Mouse (Mus musculus): ENCODE results near the gene Prune2. TPM values are rescaled to one million over a fixed set of nuclear protein-coding genes. Genes with fewer than 3 reads are reported as not detected.

Gene Prune2
- 15.1 and 17.4 TPM in 2 replicates for total RNA-seq (2014; rRNA removed)
- polyA plus RNA-seq (2015; fragmentation: Nextera tagmentation; extraction: Ambion mirVana): 12.4 and 14.1 TPM in 2 replicates

- under 1% methylated on average over 35 of the region's 36 CpGs for WGBS
- Histone ChIP-seq H3K4me2 (ENCODE audit: low read depth, low read length) (peak within 1 kb of the TSS; percentile 91), H3K27ac (no peak within 1 kb of the TSS), H3K4me1 (ENCODE audit: insufficient read depth, low read length) (peaks cover 6% of the 10 kb centered on the region), H3K9me3 (ENCODE audit: low read length) (no peaks in the 10 kb centered on the region), H3K27me3 (ENCODE audit: insufficient read depth, low read length) (no peaks in the 10 kb centered on the region; the same call in 1 of the 2 replicates), H3K4me3 (ENCODE audit: low read length) (peak within 1 kb of the TSS; percentile 41), H3K9ac (replicated peaks; ENCODE audit: low read length) (peak within 1 kb of the TSS; percentile 47), H3K36me3 (ENCODE audit: insufficient read depth, low read length) (no peaks in the 10 kb centered on the region)
- peak; percentile 92 for ATAC-seq
- peak; percentile 74 for DNase-seq (ENCODE audit: low spot score)
- TF ChIP-seq CTCF (IDR thresholded peaks at IDR 0.05; ENCODE audit: low read depth): no peak
These were observed at the start of gene Prune2 for GRCm38 (mm10) chr19:16955613-16956271. Prune2 (plus strand) TSS chr19:16956118.

- no peak overlapping the region for H3K4me3 ChIP-seq (ENCODE audit: low read length)
- no peaks in the 10 kb centered on the region for H3K9me3 ChIP-seq (ENCODE audit: low read length)
- H3K27ac ChIP-seq: no peak overlapping the region
- H3K9ac ChIP-seq (replicated peaks; ENCODE audit: low read length): no peak overlapping the region
- H3K4me2 ChIP-seq (ENCODE audit: low read depth, low read length): no peak overlapping the region
- H3K36me3 ChIP-seq (ENCODE audit: insufficient read depth, low read length): no peaks in the 10 kb centered on the region
- no peaks in the 10 kb centered on the region for H3K4me1 ChIP-seq (ENCODE audit: insufficient read depth, low read length)
- no peak for ATAC-seq
- 39% methylated on average over 5 of the region's 5 CpGs for WGBS
- no peaks in the 10 kb centered on the region for H3K27me3 ChIP-seq (ENCODE audit: insufficient read depth, low read length)
- no peak for TF ChIP-seq CTCF (IDR thresholded peaks at IDR 0.05; ENCODE audit: low read depth)
- peak; percentile 27 for DNase-seq (ENCODE audit: low spot score)
These were observed 44.4 kb upstream of the Prune2 start for GRCm38 (mm10) chr19:16911507-16911906.

DNA sequence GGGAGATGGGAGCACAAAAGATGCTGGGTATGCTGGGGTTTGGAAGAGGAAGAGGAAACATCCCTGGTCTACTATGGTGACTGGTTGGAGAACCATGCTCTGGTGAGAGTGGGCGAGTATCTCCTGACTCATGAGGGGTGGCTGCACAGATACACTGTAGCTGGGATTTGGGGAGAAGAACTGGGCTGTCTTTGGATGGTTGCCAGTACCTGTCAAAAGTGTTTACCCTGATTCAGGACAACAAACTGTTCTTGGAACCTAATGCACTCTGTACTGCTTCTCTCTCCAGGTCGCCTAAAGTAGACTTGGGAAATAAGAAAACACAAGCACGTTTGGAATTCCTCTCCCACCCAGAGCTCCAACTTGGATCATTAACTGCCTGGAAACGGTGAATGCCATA is 31.4 kb upstream of the Prune2 start:
- ATAC-seq (no peak), DNase-seq (ENCODE audit: low spot score) (no peak)
- Histone ChIP-seq H3K9ac (replicated peaks; ENCODE audit: low read length) (no peak overlapping the region), H3K36me3 (ENCODE audit: insufficient read depth, low read length) (no peaks in the 10 kb centered on the region), H3K9me3 (ENCODE audit: low read length) (no peaks in the 10 kb centered on the region), H3K4me1 (ENCODE audit: insufficient read depth, low read length) (no peaks in the 10 kb centered on the region), H3K27ac (no peak overlapping the region), H3K4me2 (ENCODE audit: low read depth, low read length) (no peak overlapping the region), H3K27me3 (ENCODE audit: insufficient read depth, low read length) (no peaks in the 10 kb centered on the region), H3K4me3 (ENCODE audit: low read length) (no peak overlapping the region)
- 67% methylated on average over 4 of the region's 4 CpGs for WGBS
- TF ChIP-seq CTCF (IDR thresholded peaks at IDR 0.05; ENCODE audit: low read depth): no peak

DNA sequence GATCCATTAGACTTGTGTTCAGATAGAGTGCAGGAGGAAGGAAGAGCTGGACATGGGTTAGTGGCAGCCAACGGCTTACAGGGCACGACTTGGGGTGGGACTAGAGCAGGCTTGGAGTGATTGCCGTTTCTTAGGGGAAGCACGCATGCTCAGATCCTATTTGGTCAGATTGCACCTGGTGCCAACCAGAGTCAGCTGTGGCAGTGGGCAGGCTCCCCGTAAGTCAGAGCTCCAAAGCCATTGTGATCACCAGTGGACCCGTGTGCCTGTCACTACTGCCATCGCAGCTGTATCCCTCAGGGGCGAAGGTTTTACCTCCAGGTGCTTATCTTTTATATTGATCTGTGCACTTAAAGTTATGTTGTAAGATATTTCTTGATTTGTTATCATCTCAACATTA is 21.3 kb upstream of the Prune2 start:
- TF ChIP-seq CTCF (IDR thresholded peaks at IDR 0.05; ENCODE audit: low read depth): no peak
- no peaks in the 10 kb centered on the region for H3K4me1 ChIP-seq (ENCODE audit: insufficient read depth, low read length)

DNA sequence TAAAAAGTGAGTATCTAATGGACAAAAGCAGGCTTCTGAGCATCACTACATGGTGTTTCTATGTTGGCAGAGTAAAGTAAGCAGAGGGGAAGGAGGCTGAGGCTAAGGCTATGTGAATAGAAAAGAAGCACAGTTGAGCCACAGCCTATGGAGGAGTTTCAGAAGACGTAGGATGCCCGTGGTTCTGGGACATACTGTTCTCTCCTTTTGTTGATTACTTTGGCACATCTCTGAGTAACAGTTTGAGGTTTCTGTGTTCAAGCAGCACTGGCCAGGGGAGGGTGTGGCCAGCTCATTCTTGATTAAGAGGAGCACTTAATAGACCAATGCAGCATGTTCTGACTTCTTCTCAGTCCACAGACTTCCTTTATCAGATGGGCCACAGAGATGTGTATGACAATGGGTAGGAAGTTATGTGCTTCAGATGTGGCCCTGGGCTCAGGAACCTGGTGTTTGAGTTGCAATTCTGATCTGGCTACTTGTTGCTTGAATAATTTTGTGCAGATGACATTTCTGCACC is 7.1 kb upstream of the Prune2 start:
- DNase-seq (ENCODE audit: low spot score) (no peak), ATAC-seq (no peak)
- Histone ChIP-seq H3K27ac (no peak overlapping the region), H3K4me3 (ENCODE audit: low read length) (no peak overlapping the region), H3K27me3 (ENCODE audit: insufficient read depth, low read length) (no peaks in the 10 kb centered on the region), H3K4me1 (ENCODE audit: insufficient read depth, low read length) (no peaks in the 10 kb centered on the region), H3K4me2 (ENCODE audit: low read depth, low read length) (no peak overlapping the region), H3K36me3 (ENCODE audit: insufficient read depth, low read length) (no peaks in the 10 kb centered on the region), H3K9ac (replicated peaks; ENCODE audit: low read length) (no peak overlapping the region), H3K9me3 (ENCODE audit: low read length) (no peaks in the 10 kb centered on the region)
- TF ChIP-seq CTCF (IDR thresholded peaks at IDR 0.05; ENCODE audit: low read depth): no peak
- WGBS: 86% methylated on average over 2 of the region's 2 CpGs

More for the DNA sequence above, 21.3 kb upstream of the Prune2 start:
- no peak for DNase-seq (ENCODE audit: low spot score)
- Histone ChIP-seq H3K9me3 (ENCODE audit: low read length) (no peaks in the 10 kb centered on the region), H3K9ac (replicated peaks; ENCODE audit: low read length) (no peak overlapping the region), H3K4me3 (ENCODE audit: low read length) (no peak overlapping the region), H3K27ac (no peak overlapping the region), H3K27me3 (ENCODE audit: insufficient read depth, low read length) (no peaks in the 10 kb centered on the region), H3K36me3 (ENCODE audit: insufficient read depth, low read length) (no peaks in the 10 kb centered on the region), H3K4me2 (ENCODE audit: low read depth, low read length) (no peak overlapping the region)
- WGBS: 80% methylated on average over 8 of the region's 8 CpGs
- no peak for ATAC-seq

GRCm38 (mm10) chr19:16949341-16949740 is 6.6 kb upstream of the Prune2 start:
- no peaks in the 10 kb centered on the region for H3K36me3 ChIP-seq (ENCODE audit: insufficient read depth, low read length)
- 87% methylated on average over 2 of the region's 2 CpGs for WGBS
- TF ChIP-seq CTCF (IDR thresholded peaks at IDR 0.05; ENCODE audit: low read depth): no peak

GRCm38 (mm10) chr19:16950051-16950450 is 5.9 kb upstream of the Prune2 start:
- Histone ChIP-seq H3K4me2 (ENCODE audit: low read depth, low read length) (no peak overlapping the region), H3K36me3 (ENCODE audit: insufficient read depth, low read length) (no peaks in the 10 kb centered on the region), H3K9me3 (ENCODE audit: low read length) (no peaks in the 10 kb centered on the region), H3K9ac (replicated peaks; ENCODE audit: low read length) (no peak overlapping the region), H3K27me3 (ENCODE audit: insufficient read depth, low read length) (no peaks in the 10 kb centered on the region), H3K4me3 (ENCODE audit: low read length) (no peak overlapping the region), H3K4me1 (ENCODE audit: insufficient read depth, low read length) (no peaks in the 10 kb centered on the region), H3K27ac (no peak overlapping the region)
- ATAC-seq: no peak
- TF ChIP-seq CTCF (IDR thresholded peaks at IDR 0.05; ENCODE audit: low read depth): no peak
- peak; percentile 29 for DNase-seq (ENCODE audit: low spot score)
- WGBS: 48% methylated on average over 9 of the region's 9 CpGs

More at GRCm38 (mm10) chr19:16949341-16949740, 6.6 kb upstream of the Prune2 start:
- H3K9me3 ChIP-seq (ENCODE audit: low read length): no peaks in the 10 kb centered on the region
- H3K4me3 ChIP-seq (ENCODE audit: low read length): no peak overlapping the region
- H3K27me3 ChIP-seq (ENCODE audit: insufficient read depth, low read length): no peaks in the 10 kb centered on the region
- H3K9ac ChIP-seq (replicated peaks; ENCODE audit: low read length): no peak overlapping the region
- no peaks in the 10 kb centered on the region for H3K4me1 ChIP-seq (ENCODE audit: insufficient read depth, low read length)
- no peak overlapping the region for H3K27ac ChIP-seq
- ATAC-seq: no peak
- no peak overlapping the region for H3K4me2 ChIP-seq (ENCODE audit: low read depth, low read length)
- no peak for DNase-seq (ENCODE audit: low spot score)
